Mouse (Mus musculus): ENCODE data around the gene Tnr.

- TF ChIP-seq CTCF (conservative IDR thresholded peaks at IDR 0.05 in 1 of 2, IDR thresholded peaks at IDR 0.05 in 1 of 2; ENCODE audit: low read depth in 2 of 2, low read length in 2 of 2) (no peak), POLR2AphosphoS2 (IDR thresholded peaks at IDR 0.05; ENCODE audit: low read depth, low read length) (no peak), EP300 (IDR thresholded peaks at IDR 0.05; ENCODE audit: low read length) (no peak), HCFC1 (IDR thresholded peaks at IDR 0.05; ENCODE audit: low read depth, low read length) (no peak), POLR2A (IDR thresholded peaks at IDR 0.05; ENCODE audit: low read depth, low read length) (no peak), UBTF (IDR thresholded peaks at IDR 0.05; ENCODE audit: low read depth, low read length) (no peak), JUN (IDR thresholded peaks at IDR 0.05; ENCODE audit: insufficient read depth, low read depth, low read length) (no peak), E2F4 (IDR thresholded peaks at IDR 0.05; ENCODE audit: insufficient replicate concordance, low read depth, low read length) (no peak), MAX (IDR thresholded peaks at IDR 0.05; ENCODE audit: low read length) (no peak), TCF12 (IDR thresholded peaks at IDR 0.05; ENCODE audit: low read depth, low read length) (no peak), TBP (conservative IDR thresholded peaks at IDR 0.05; ENCODE audit: low read depth, low read length) (no peak), CHD1 (IDR thresholded peaks at IDR 0.05; ENCODE audit: low read depth, low read length) (no peak), SMC3 (IDR thresholded peaks at IDR 0.05; ENCODE audit: low read depth, low read length) (no peak), MXI1 (IDR thresholded peaks at IDR 0.05; ENCODE audit: low read depth, low read length) (no peak)
Measured at GRCm38 (mm10) chr1:159639408-159639807, 115.8 kb downstream of the Tnr start.

Data from CH12.LX (cell line).